Mouse (Mus musculus) ES-E14 (cell line): ENCODE results near the gene Cenpt.

ENCODE experiments used
- CHD2 ChIP-seq: IDR thresholded peaks from 2 replicates; pipeline ENCODE4 v1.6.1; 2014; ENCODE audit warnings: mild to moderate bottlenecking, low read depth, low read length, inconsistent platforms
- MAFK ChIP-seq: IDR thresholded peaks from 2 replicates; pipeline ENCODE4 v1.6.1; 2014; ENCODE audit warnings: mild to moderate bottlenecking, low read depth, low read length, inconsistent platforms; ENCODE audit not compliant: insufficient read depth

GRCm38 (mm10) chr8:105799091-105799812 lies 53.8 kb downstream of the Cenpt start:
- TF ChIP-seq MAFK (peak; percentile 38; the same call in 1 of the 2 replicates), CHD2 (no peak)
